28 mouse cellular contexts compared by ENCODE assay signal in genomic region chr12:82206857-82207647, GRCm38 (mm10). TPM values are rescaled to one million over a fixed set of nuclear protein-coding genes. Genes with fewer than 3 reads are reported as not detected.
A peak's percentile ranks its signal among the peaks of the same experiment; 100 is the strongest.
DNase-seq lines count a peak whose midpoint lies in the region; ATAC-seq and TF ChIP-seq lines count a peak whose summit lies in the region.
"Had no signal": no experiment of that assay in that cellular context is flagged by ENCODE, and none has a peak within 500 bp of the region (broad histone marks: within the 10 kb centered on the region; RNA-seq: fewer than 3 reads in every experiment).

No protein-coding gene starts in this region.

- TF ChIP-seq CTCF in intestine, postnatal 0 days (IDR thresholded peaks at IDR 0.05; ENCODE audit: low read depth) = no peak
- no peak for TF ChIP-seq CTCF in stomach, postnatal 0 days (IDR thresholded peaks at IDR 0.05; ENCODE audit: low read depth)

- peak; percentile 62 for DNase-seq in fat pad, adult 2 months (ENCODE audit: extremely low read depth, low read depth, low spot score)
- no peak for DNase-seq in stomach, postnatal 0 days (ENCODE audit: low spot score)
- DNase-seq in thymus, postnatal 4 days = no peak
- DNase-seq in midbrain, embryonic 14.5 days = no peak
- DNase-seq: adrenal gland, adult 2 months; adrenal gland, postnatal 14 days; cerebellum, adult 11-12 months; cerebellum, adult 8-10 months; cerebellum, postnatal 10 days; cerebellum, postnatal 36 days; embryo, embryonic 11 days; gastrocnemius, postnatal 10 days; gastrocnemius, postnatal 36 days; heart, adult 2 months; heart, postnatal 14 days; heart, postnatal 4 days had no signal

- 35% methylated on average over 8 of the region's 8 CpGs for WGBS in intestine, postnatal 0 days
- 61% methylated on average over 8 of the region's 8 CpGs for WGBS in stomach, postnatal 0 days
- 93% methylated on average over 8 of the region's 8 CpGs for WGBS in midbrain, embryonic 14.5 days

- no peak for TF ChIP-seq EP300 in stomach, postnatal 0 days (optimal IDR thresholded peaks at IDR 0.05)

- H3K27me3 ChIP-seq in intestine, postnatal 0 days (replicated peaks; ENCODE audit: control insufficient read depth, insufficient read depth, low read length) = no peaks in the 10 kb centered on the region
- no peaks in the 10 kb centered on the region for H3K27me3 ChIP-seq in stomach, postnatal 0 days (ENCODE audit: control insufficient read depth, insufficient read depth, low read length)
- H3K27me3 ChIP-seq in midbrain, embryonic 14.5 days (ENCODE audit: control insufficient read depth, insufficient read depth, low read length) = no peaks in the 10 kb centered on the region
- H3K27me3 ChIP-seq: embryonic facial prominence, embryonic 13.5 days; forebrain, embryonic 13.5 days; heart, embryonic 13.5 days had no signal

- no peak overlapping the region for H3K4me2 ChIP-seq in intestine, postnatal 0 days (replicated peaks; ENCODE audit: low read depth)
- H3K4me2 ChIP-seq in stomach, postnatal 0 days (replicated peaks; ENCODE audit: low read depth) = no peak overlapping the region
- H3K4me2 ChIP-seq in midbrain, embryonic 14.5 days (ENCODE audit: low read length) = no peak overlapping the region
- H3K4me2 ChIP-seq: embryonic facial prominence, embryonic 13.5 days; forebrain, embryonic 13.5 days; heart, embryonic 13.5 days; hindbrain, embryonic 14.5 days had no signal

- peak overlapping the region; percentile 20; the same call in 1 of the 2 replicates for H3K27ac ChIP-seq in brown adipose tissue, adult 24 weeks (replicated peaks; ENCODE audit: low read depth, low read length)
- H3K27ac ChIP-seq in intestine, postnatal 0 days (ENCODE audit: low read depth, low read length) = no peak overlapping the region
- H3K27ac ChIP-seq in stomach, postnatal 0 days (replicated peaks) = no peak overlapping the region
- H3K27ac ChIP-seq in midbrain, embryonic 14.5 days (replicated peaks; ENCODE audit: low read depth, low read length) = no peak overlapping the region
- H3K27ac ChIP-seq: embryonic facial prominence, embryonic 10.5 days; embryonic facial prominence, embryonic 13.5 days; forebrain, embryonic 13.5 days; heart, adult 2 months; heart, embryonic 10.5 days; heart, embryonic 13.5 days; hindbrain, embryonic 14.5 days; hindbrain, postnatal 0 days had no signal

- no peak overlapping the region for H3K4me3 ChIP-seq in brown adipose tissue, adult 24 weeks (ENCODE audit: insufficient read depth, low read depth, low read length)
- no peak overlapping the region for H3K4me3 ChIP-seq in intestine, postnatal 0 days (ENCODE audit: low read depth, low read length)
- H3K4me3 ChIP-seq in stomach, postnatal 0 days (ENCODE audit: low read depth, low read length) = no peak overlapping the region
- H3K4me3 ChIP-seq in midbrain, embryonic 14.5 days (replicated peaks; ENCODE audit: low read depth, low read length) = no peak overlapping the region
- H3K4me3 ChIP-seq: embryonic facial prominence, embryonic 10.5 days; embryonic facial prominence, embryonic 13.5 days; erythroblast, embryonic 14.5 days; forebrain, embryonic 13.5 days; heart, adult 2 months; heart, embryonic 10.5 days; heart, embryonic 13.5 days had no signal

- peaks cover 21% of the 10 kb centered on the region for H3K4me1 ChIP-seq in brown adipose tissue, adult 24 weeks (ENCODE audit: control insufficient read depth, insufficient read depth, insufficient read length, low read length)
- H3K4me1 ChIP-seq in intestine, postnatal 0 days (replicated peaks; ENCODE audit: control insufficient read depth, insufficient read depth, low read length) = peaks cover 7% of the 10 kb centered on the region; the same call in 1 of the 2 replicates
- no peaks in the 10 kb centered on the region for H3K4me1 ChIP-seq in stomach, postnatal 0 days (replicated peaks; ENCODE audit: control insufficient read depth, insufficient read depth)
- H3K4me1 ChIP-seq in midbrain, embryonic 14.5 days (ENCODE audit: control insufficient read depth, insufficient read depth, low read length) = no peaks in the 10 kb centered on the region
- H3K4me1 ChIP-seq: forebrain, embryonic 13.5 days had no signal

- H3K9ac ChIP-seq in intestine, postnatal 0 days (ENCODE audit: low read depth, low read length) = no peak overlapping the region
- no peak overlapping the region for H3K9ac ChIP-seq in stomach, postnatal 0 days (ENCODE audit: low read length)
- H3K9ac ChIP-seq in midbrain, embryonic 14.5 days (replicated peaks; ENCODE audit: low read length) = no peak overlapping the region
- H3K9ac ChIP-seq: embryonic facial prominence, embryonic 13.5 days; forebrain, embryonic 13.5 days; heart, embryonic 13.5 days; hindbrain, embryonic 14.5 days had no signal

- peak; percentile 79 for ATAC-seq in intestine, postnatal 0 days
- ATAC-seq in stomach, postnatal 0 days (ENCODE audit: low FRiP score, low TSS enrichment) = 0 out of 2 replicates have a peak, but pooled peaks have one; percentile 24
- ATAC-seq in midbrain, embryonic 14.5 days (ENCODE audit: low FRiP score, low TSS enrichment) = no peak
- ATAC-seq: CD4-positive, CD25-positive, alpha-beta regulatory T cell, adult 4 months; forebrain, embryonic 13.5 days; forebrain, embryonic 16.5 days; hindbrain, postnatal 0 days had no signal

- no peaks in the 10 kb centered on the region; the same call in 1 of the 2 replicates for H3K36me3 ChIP-seq in intestine, postnatal 0 days (ENCODE audit: control insufficient read depth, insufficient read depth)
- no peaks in the 10 kb centered on the region for H3K36me3 ChIP-seq in stomach, postnatal 0 days (ENCODE audit: control insufficient read depth, insufficient read depth, low read length)
- H3K36me3 ChIP-seq in midbrain, embryonic 14.5 days (ENCODE audit: control insufficient read depth, insufficient read depth, low read length) = no peaks in the 10 kb centered on the region
- H3K36me3 ChIP-seq: embryonic facial prominence, embryonic 10.5 days; embryonic facial prominence, embryonic 13.5 days; heart, embryonic 10.5 days; heart, embryonic 13.5 days had no signal

- H3K9me3 ChIP-seq in intestine, postnatal 0 days (ENCODE audit: control insufficient read depth) = no peaks in the 10 kb centered on the region
- H3K9me3 ChIP-seq in stomach, postnatal 0 days (ENCODE audit: control insufficient read depth, low read length) = no peaks in the 10 kb centered on the region
- H3K9me3 ChIP-seq in midbrain, embryonic 14.5 days (ENCODE audit: control insufficient read depth, low read length) = no peaks in the 10 kb centered on the region
- H3K9me3 ChIP-seq: embryonic facial prominence, embryonic 10.5 days; embryonic facial prominence, embryonic 13.5 days; forebrain, embryonic 13.5 days; heart, embryonic 10.5 days; heart, embryonic 13.5 days had no signal

RNA-seq across cellular contexts. Expression of gene Sipa1l1, which starts 37.9 kb away (rescaled TPM):
- 23.9 and 29.7 TPM in 2 replicates for polyA plus RNA-seq in brown adipose tissue, adult 24 weeks (2012; ENCODE audit: insufficient read depth, insufficient read length, missing spikeins)
- 10.2 and 12.6 TPM in 2 replicates for polyA plus RNA-seq in intestine, postnatal 0 days (2015; fragmentation: Nextera tagmentation; extraction: Ambion mirVana)
- polyA plus RNA-seq in stomach, postnatal 0 days (2015; fragmentation: Nextera tagmentation; extraction: Ambion mirVana) = 9.2 and 9.7 TPM in 2 replicates
- polyA plus RNA-seq in midbrain, embryonic 14.5 days (2014; fragmentation: Nextera tagmentation; extraction: Ambion mirVana) = 11.1 and 14.5 TPM in 2 replicates
